Mouse (Mus musculus) c-Kit-positive CD71-positive TER-119-positive erythroid progenitor cells, embryonic 14.5 days (primary cell): ENCODE measurements around the gene Uhrf1bp1l.

Source experiments
- DNase-seq: peaks from one replicate; pipeline ENCODE4 v3.0.0-alpha.2; 2013; ENCODE audit warnings: low spot score

The Uhrf1bp1l gene

GRCm38 (mm10) chr10:89838834-89839233, 94.0 kb downstream of the Uhrf1bp1l start:
- no peak for DNase-seq

- DNase-seq, result no peak
Measured at GRCm38 (mm10) chr10:89850951-89851350, 106.2 kb downstream of the Uhrf1bp1l start.

GRCm38 (mm10) chr10:89855251-89855875, 110.6 kb downstream of the Uhrf1bp1l start:
- no peak for DNase-seq

- DNase-seq, result no peak
Measured at GRCm38 (mm10) chr10:89856286-89856685, 111.5 kb downstream of the Uhrf1bp1l start.

GRCm38 (mm10) chr10:89868211-89868610, 123.4 kb downstream of the Uhrf1bp1l start:
- DNase-seq, result no peak

- no peak for DNase-seq
Measured at GRCm38 (mm10) chr10:89868836-89869235, 124.0 kb downstream of the Uhrf1bp1l start.
